Mouse (Mus musculus): ENCODE measurements around the gene Myo15b. TPM values are rescaled to one million over a fixed set of nuclear protein-coding genes. Genes with fewer than 3 reads are reported as not detected.

The Myo15b gene
- polyA plus RNA-seq, 1 experiment, result 1,655 TPM

DNA sequence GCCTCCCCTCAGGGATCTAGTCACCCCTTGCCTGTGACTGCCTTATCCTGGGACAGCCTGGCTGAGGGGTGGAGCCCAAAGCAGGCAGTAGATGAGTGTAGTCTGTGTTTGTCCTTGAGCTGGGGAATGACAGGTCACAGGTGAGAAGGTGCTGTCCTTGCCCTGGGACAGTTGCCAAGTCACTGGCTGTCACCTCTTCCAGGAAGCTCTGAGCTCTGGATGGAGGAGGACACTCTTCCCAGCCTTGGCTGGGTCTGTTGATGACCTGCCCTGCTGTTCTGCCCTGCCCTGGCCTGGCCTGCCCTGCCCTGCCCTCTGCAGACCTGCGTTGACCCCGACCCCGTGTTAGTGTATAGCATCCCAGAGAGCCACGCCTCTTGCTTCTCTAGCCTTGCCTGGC is 14.2 kb downstream of the Myo15b start:
- Histone ChIP-seq H3K27ac (ENCODE audit: insufficient read depth, low read depth, low read length) (peak overlapping the region; percentile 79), H3K27me3 (ENCODE audit: control insufficient read depth, insufficient read depth, low read length) (no peaks in the 10 kb centered on the region), H3K36me3 (ENCODE audit: control insufficient read depth, insufficient read depth, low read length) (no peaks in the 10 kb centered on the region), H3K4me1 (ENCODE audit: control insufficient read depth, insufficient read depth, insufficient read length, low read length) (peaks cover 37% of the 10 kb centered on the region), H3K4me3 (ENCODE audit: low read depth, low read length) (no peak overlapping the region)
- WGBS, result 33% methylated on average over 4 of the region's 4 CpGs
- TF ChIP-seq POLR2A (IDR thresholded peaks at IDR 0.05; ENCODE audit: low read depth, low read length), result no peak
- TF ChIP-seq CTCF (IDR thresholded peaks at IDR 0.05; ENCODE audit: extremely low read depth, insufficient read length, insufficient replicate concordance, low read depth, low read length), result 0 out of 2 replicates have a peak, but pooled peaks have one; percentile 5

DNA sequence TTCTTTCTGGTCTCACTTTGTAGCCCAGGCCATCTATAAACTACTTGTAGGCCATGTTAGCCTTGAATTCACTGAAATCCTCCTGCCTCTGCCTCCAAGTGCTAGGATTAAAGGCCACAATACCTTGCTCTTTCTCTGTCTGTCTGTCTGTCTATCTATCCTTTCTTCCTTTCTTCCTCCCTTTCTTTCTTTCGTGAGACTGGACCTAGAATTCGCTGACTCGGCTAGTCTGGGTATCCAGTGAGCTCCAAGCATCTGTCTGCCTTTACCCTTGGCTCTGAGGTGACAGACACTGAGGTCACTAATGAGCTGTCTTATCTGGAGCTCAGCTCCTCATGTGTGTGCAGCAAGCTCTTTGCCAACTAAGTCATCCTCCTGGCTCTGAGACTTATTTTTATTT is 17.7 kb downstream of the Myo15b start:
- 90% methylated on average over 3 of the region's 3 CpGs for WGBS
- H3K36me3 ChIP-seq (ENCODE audit: control insufficient read depth, insufficient read depth, low read length), result peaks cover 22% of the 10 kb centered on the region
- peaks cover 29% of the 10 kb centered on the region for H3K4me1 ChIP-seq (ENCODE audit: control insufficient read depth, insufficient read depth, insufficient read length, low read length)
- no peaks in the 10 kb centered on the region for H3K27me3 ChIP-seq (ENCODE audit: control insufficient read depth, insufficient read depth, low read length)
- no peak overlapping the region for H3K4me3 ChIP-seq (ENCODE audit: low read depth, low read length)
- no peak overlapping the region for H3K27ac ChIP-seq (ENCODE audit: insufficient read depth, low read depth, low read length)
- TF ChIP-seq CTCF (IDR thresholded peaks at IDR 0.05; ENCODE audit: extremely low read depth, insufficient read length, insufficient replicate concordance, low read depth, low read length) (no peak), POLR2A (IDR thresholded peaks at IDR 0.05; ENCODE audit: low read depth, low read length) (no peak)

DNA sequence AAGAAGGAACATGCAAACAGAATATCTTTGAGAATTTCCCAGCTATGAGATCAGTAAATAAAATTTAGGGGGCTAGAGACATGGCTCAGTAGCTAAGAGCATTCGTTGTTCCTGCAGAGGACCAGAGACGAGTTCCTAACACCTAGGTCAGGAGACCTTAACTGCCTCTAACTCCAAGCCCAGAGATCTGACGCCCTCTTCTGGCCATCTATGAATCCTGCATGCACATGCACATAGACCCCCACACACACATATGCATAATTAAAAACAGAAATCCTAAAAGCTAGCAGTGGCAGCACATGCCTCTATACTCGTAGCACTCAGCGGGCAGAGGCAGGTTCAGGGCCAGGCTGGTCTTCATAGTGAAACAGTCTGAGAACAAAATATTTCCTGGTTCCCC is 18.2 kb downstream of the Myo15b start:
- TF ChIP-seq POLR2A (IDR thresholded peaks at IDR 0.05; ENCODE audit: low read depth, low read length) (no peak), CTCF (IDR thresholded peaks at IDR 0.05; ENCODE audit: extremely low read depth, insufficient read length, insufficient replicate concordance, low read depth, low read length) (peak; percentile 42; the same call in 1 of the 2 replicates)
- 72% methylated on average over 5 of the region's 5 CpGs for WGBS
- Histone ChIP-seq H3K36me3 (ENCODE audit: control insufficient read depth, insufficient read depth, low read length) (peaks cover 26% of the 10 kb centered on the region), H3K27ac (ENCODE audit: insufficient read depth, low read depth, low read length) (peak overlapping the region; percentile 100), H3K27me3 (ENCODE audit: control insufficient read depth, insufficient read depth, low read length) (no peaks in the 10 kb centered on the region), H3K4me3 (ENCODE audit: low read depth, low read length) (no peak overlapping the region), H3K4me1 (ENCODE audit: control insufficient read depth, insufficient read depth, insufficient read length, low read length) (peaks cover 30% of the 10 kb centered on the region)

DNA sequence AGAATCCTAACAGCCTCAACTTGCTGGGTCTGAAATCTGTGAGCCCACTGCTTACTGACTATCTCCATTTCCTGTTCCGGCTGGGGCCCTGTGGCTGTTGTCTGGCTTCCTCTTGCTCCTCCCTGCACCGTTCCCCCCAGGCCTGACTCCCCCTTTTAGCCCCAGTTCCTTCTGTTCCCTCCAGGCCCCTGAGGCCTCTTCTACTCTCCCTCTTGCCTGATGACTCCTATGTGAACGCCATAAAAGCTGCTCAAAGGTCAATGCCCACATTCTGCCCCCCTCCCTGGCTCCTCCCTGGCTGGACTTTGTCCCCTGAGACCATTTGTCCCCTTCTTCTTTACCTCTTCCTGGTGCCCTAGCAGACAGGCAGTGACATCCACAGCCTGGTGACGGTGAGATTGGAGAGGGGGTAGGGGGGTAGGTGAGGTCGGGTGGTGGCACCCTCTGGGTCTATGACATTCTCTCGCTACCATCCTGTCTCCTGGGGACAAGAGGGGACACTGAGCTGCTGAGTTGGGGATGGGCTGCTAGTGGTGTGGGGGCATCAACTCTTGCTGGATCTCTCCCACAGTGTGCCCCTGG is 19.1 kb downstream of the Myo15b start:
- peak overlapping the region; percentile 68 for H3K4me3 ChIP-seq (ENCODE audit: low read depth, low read length)
- H3K36me3 ChIP-seq (ENCODE audit: control insufficient read depth, insufficient read depth, low read length), result peaks cover 34% of the 10 kb centered on the region
- peaks cover 22% of the 10 kb centered on the region for H3K4me1 ChIP-seq (ENCODE audit: control insufficient read depth, insufficient read depth, insufficient read length, low read length)
- 20% methylated on average over 6 of the region's 6 CpGs for WGBS
- no peaks in the 10 kb centered on the region for H3K27me3 ChIP-seq (ENCODE audit: control insufficient read depth, insufficient read depth, low read length)
- H3K27ac ChIP-seq (ENCODE audit: insufficient read depth, low read depth, low read length), result peak overlapping the region; percentile 100
- TF ChIP-seq POLR2A (IDR thresholded peaks at IDR 0.05; ENCODE audit: low read depth, low read length) (peak; percentile 93), CTCF (IDR thresholded peaks at IDR 0.05; ENCODE audit: extremely low read depth, insufficient read length, insufficient replicate concordance, low read depth, low read length) (no peak)

DNA sequence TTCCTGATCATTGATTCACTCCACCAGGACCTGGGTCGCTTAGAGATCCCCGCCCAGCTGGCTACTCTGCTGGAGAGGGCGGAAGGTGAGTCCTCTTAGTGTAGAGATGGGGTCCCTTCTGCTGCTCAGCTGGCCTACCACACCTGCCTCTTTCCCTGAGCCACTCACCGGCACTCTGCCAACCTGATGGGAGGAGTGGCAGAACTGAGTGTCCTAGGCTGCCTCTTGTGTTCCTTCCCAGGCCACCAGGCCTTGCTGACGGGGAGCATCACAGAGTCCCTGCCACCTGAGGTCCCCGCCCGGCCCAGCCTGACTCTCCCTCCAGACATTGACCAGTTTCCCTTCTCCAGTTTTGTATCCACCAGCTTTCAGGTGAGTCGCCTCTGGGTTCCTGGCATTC is 19.9 kb downstream of the Myo15b start:
- WGBS, result 24% methylated on average over 8 of the region's 8 CpGs
- peaks cover 41% of the 10 kb centered on the region for H3K36me3 ChIP-seq (ENCODE audit: control insufficient read depth, insufficient read depth, low read length)
- peak overlapping the region; percentile 68 for H3K4me3 ChIP-seq (ENCODE audit: low read depth, low read length)
- no peaks in the 10 kb centered on the region for H3K27me3 ChIP-seq (ENCODE audit: control insufficient read depth, insufficient read depth, low read length)
- peak overlapping the region; percentile 92 for H3K27ac ChIP-seq (ENCODE audit: insufficient read depth, low read depth, low read length)
- peaks cover 15% of the 10 kb centered on the region for H3K4me1 ChIP-seq (ENCODE audit: control insufficient read depth, insufficient read depth, insufficient read length, low read length)
- no peak for TF ChIP-seq CTCF (IDR thresholded peaks at IDR 0.05; ENCODE audit: extremely low read depth, insufficient read length, insufficient replicate concordance, low read depth, low read length)
- no peak; the same call in 1 of the 2 replicates for TF ChIP-seq POLR2A (IDR thresholded peaks at IDR 0.05; ENCODE audit: low read depth, low read length)

DNA sequence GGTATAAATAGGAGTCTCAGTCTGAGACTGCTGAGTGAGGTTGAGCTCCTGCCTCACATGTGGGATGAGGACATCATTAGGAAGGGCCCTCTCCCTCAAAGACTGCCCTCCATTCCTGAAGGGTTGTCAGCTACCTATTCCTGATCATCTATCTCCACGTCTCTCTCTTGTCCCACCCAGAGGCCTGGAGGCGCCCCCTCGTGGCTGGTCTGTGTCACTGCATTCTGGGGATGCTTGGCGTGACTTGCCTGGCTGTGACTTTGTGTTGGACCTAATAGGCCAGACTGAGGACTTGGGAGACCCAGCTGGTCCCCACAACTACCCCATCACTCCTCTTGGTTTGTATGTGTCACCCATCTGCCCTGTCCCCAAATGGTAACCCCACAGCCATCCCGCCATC is 22.8 kb downstream of the Myo15b start:
- H3K4me3 ChIP-seq (ENCODE audit: low read depth, low read length), result peak overlapping the region; percentile 25
- TF ChIP-seq CTCF (IDR thresholded peaks at IDR 0.05; ENCODE audit: extremely low read depth, insufficient read length, insufficient replicate concordance, low read depth, low read length) (peak; percentile 92), POLR2A (IDR thresholded peaks at IDR 0.05; ENCODE audit: low read depth, low read length) (no peak)
- WGBS, result 28% methylated on average over 5 of the region's 5 CpGs
- H3K27ac ChIP-seq (ENCODE audit: insufficient read depth, low read depth, low read length), result no peak overlapping the region
- H3K36me3 ChIP-seq (ENCODE audit: control insufficient read depth, insufficient read depth, low read length), result peaks cover 66% of the 10 kb centered on the region
- H3K4me1 ChIP-seq (ENCODE audit: control insufficient read depth, insufficient read depth, insufficient read length, low read length), result peaks cover 25% of the 10 kb centered on the region
- no peaks in the 10 kb centered on the region for H3K27me3 ChIP-seq (ENCODE audit: control insufficient read depth, insufficient read depth, low read length)

DNA sequence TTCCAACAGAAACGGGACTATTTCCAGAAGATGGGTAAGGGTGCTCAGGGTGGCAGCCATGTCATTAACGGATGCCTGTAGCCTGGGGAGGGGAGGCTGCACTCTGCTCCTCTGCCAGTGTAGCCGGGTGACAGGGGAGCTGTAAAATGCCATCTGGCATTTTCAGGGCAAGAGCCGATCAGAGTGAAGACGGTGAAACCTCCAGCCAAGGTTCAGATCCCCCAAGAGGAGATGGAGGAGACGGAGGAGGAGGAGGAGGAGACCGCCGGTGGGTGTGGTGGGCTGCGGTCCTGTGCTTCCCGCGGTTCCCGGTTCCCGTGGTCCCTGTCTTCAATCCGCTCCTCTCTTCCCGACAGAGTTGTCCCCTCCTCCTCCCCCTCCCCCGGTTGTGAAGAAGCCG is 25.0 kb downstream of the Myo15b start:
- TF ChIP-seq CTCF (IDR thresholded peaks at IDR 0.05; ENCODE audit: extremely low read depth, insufficient read length, insufficient replicate concordance, low read depth, low read length), result no peak
- TF ChIP-seq POLR2A (IDR thresholded peaks at IDR 0.05; ENCODE audit: low read depth, low read length), result no peak
- H3K27ac ChIP-seq (ENCODE audit: insufficient read depth, low read depth, low read length), result peak overlapping the region; percentile 31; the same call in 1 of the 2 replicates
- 54% methylated on average over 17 of the region's 17 CpGs for WGBS
- peaks cover 88% of the 10 kb centered on the region for H3K36me3 ChIP-seq (ENCODE audit: control insufficient read depth, insufficient read depth, low read length)
- peak overlapping the region; percentile 3; the same call in 1 of the 2 replicates for H3K4me3 ChIP-seq (ENCODE audit: low read depth, low read length)
- H3K4me1 ChIP-seq (ENCODE audit: control insufficient read depth, insufficient read depth, insufficient read length, low read length), result peaks cover 22% of the 10 kb centered on the region
- no peaks in the 10 kb centered on the region for H3K27me3 ChIP-seq (ENCODE audit: control insufficient read depth, insufficient read depth, low read length)
